ENCODE assay signal across 8 mouse cellular contexts in the genomic region with DNA sequence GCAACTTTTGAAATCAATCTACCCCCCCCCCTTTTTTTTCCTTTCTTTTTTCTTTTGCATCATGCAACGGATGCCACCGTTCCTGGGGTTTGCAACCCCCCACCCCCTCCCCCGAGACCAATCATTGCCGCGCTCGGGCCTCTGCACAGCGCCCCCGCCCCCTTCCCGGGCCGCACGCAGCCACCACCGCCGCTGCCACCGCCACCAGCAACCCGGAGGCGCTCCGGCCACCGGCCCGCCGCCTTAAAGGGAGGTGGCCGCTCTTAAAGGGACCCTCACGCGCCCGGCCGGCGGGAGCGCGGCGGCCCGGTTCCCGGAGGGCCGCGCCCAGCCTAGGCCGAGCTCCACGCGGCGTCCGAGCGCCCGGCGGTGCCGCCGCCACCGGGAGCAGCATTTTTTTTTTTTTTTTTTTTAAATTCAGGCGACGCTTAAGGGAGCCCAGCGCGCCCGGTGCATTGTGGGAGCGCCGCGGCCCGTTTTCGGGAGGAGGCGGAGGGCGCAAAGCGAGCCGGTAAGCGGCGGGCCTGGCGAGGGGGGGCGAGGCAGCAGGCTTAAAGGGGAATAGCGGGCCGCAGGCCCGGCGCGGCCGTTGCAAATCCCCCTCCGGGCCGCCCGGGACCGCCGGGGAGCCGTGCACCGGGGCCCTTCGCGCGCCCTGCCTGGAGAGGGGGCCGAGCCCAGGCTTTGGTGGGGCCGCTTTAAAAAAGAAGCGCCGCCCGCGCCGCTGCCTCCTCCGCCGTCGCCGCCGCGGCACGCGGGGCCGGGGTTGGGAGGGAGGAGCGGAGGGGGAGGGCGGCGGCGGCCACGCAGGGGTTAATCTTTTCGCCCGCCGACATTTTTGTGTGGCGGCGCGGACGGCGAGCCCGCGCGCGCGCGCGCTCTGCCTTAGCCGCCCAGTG. TPM values are rescaled to one million over a fixed set of nuclear protein-coding genes. Genes with fewer than 3 reads are reported as not detected.
DNase-seq lines count a peak whose midpoint lies in the region; ATAC-seq and TF ChIP-seq lines count a peak whose summit lies in the region.

A gene (plus strand): TSS at position 215 of the 899 bp plus-strand sequence.

- no peaks in the 10 kb centered on the region for H3K9me3 ChIP-seq in G1E (replicated peaks)
- no peaks in the 10 kb centered on the region for H3K9me3 ChIP-seq in forebrain, embryonic 16.5 days (ENCODE audit: control insufficient read depth, low read length)
- no peaks in the 10 kb centered on the region for H3K9me3 ChIP-seq in neural tube, embryonic 14.5 days (ENCODE audit: control insufficient read depth, low read length)

- TF ChIP-seq POLR2A in testis, adult 2 months (IDR thresholded peaks at IDR 0.05; ENCODE audit: control insufficient read depth, low read depth, low read length) = no peak

- WGBS in forebrain, embryonic 16.5 days = under 1% methylated on average over 91 of the region's 115 CpGs
- WGBS in neural tube, embryonic 14.5 days = under 1% methylated on average over 76 of the region's 115 CpGs

- H3K27me3 ChIP-seq in G1E (ENCODE audit: insufficient read depth, low read length) = peaks cover 15% of the 10 kb centered on the region
- no peaks in the 10 kb centered on the region for H3K27me3 ChIP-seq in forebrain, embryonic 16.5 days (replicated peaks; ENCODE audit: control insufficient read depth, insufficient read depth, low read length)
- H3K27me3 ChIP-seq in neural tube, embryonic 14.5 days (ENCODE audit: control insufficient read depth, insufficient read depth, low read length) = no peaks in the 10 kb centered on the region
- H3K27me3 ChIP-seq in testis, adult 2 months (ENCODE audit: control insufficient read depth, insufficient read depth, low read length) = no peaks in the 10 kb centered on the region

- H3K4me2 ChIP-seq in forebrain, embryonic 16.5 days (ENCODE audit: low read length) = peak within 1 kb of the TSS; percentile 86
- peak within 1 kb of the TSS; percentile 82 for H3K4me2 ChIP-seq in neural tube, embryonic 14.5 days (ENCODE audit: low read depth, low read length)

- intact Hi-C loops in heart, postnatal 25 days (cut with DNase I) = loop anchor here (5.0 kb wide), 3 partner anchors 36 to 229 kb away; a partner anchor contains a TSS

- H3K9ac ChIP-seq in forebrain, embryonic 16.5 days (replicated peaks; ENCODE audit: low read depth, low read length) = peak within 1 kb of the TSS; percentile 79
- H3K9ac ChIP-seq in neural tube, embryonic 14.5 days (replicated peaks; ENCODE audit: low read depth, low read length) = peak within 1 kb of the TSS; percentile 98

- peak within 1 kb of the TSS; percentile 88 for H3K4me3 ChIP-seq in G1E (ENCODE audit: low read depth, low read length)
- peak within 1 kb of the TSS; percentile 83 for H3K4me3 ChIP-seq in forebrain, embryonic 16.5 days (replicated peaks; ENCODE audit: low read length)
- peak within 1 kb of the TSS; percentile 55 for H3K4me3 ChIP-seq in neural tube, embryonic 14.5 days (ENCODE audit: low read depth, low read length)
- peak within 1 kb of the TSS; percentile 98 for H3K4me3 ChIP-seq in testis, adult 2 months (ENCODE audit: control insufficient read depth, low read depth, low read length)

- peak within 1 kb of the TSS; percentile 96 for H3K27ac ChIP-seq in forebrain, embryonic 16.5 days (ENCODE audit: low read length)
- peak within 1 kb of the TSS; percentile 100 for H3K27ac ChIP-seq in neural tube, embryonic 14.5 days (ENCODE audit: low read depth, low read length)
- peak within 1 kb of the TSS; percentile 93 for H3K27ac ChIP-seq in testis, adult 2 months (ENCODE audit: control insufficient read depth, insufficient read depth, low read depth, low read length)

- peak; percentile 76 for DNase-seq in G1E (ENCODE audit: low spot score)
- peak; percentile 89 for DNase-seq in cerebellum, adult 11-12 months
- DNase-seq in heart, postnatal 25 days (ENCODE audit: low spot score) = peak; percentile 64
- peak; percentile 74 to 87 for DNase-seq in layer of hippocampus, adult 18-20 months (ENCODE audit: low spot score in 2 of 2)
- peak; percentile 82 to 86 for DNase-seq in lung, adult 18-20 months

- H3K4me1 ChIP-seq in G1E (ENCODE audit: insufficient read depth, low read depth, low read length) = peaks cover 28% of the 10 kb centered on the region
- H3K4me1 ChIP-seq in forebrain, embryonic 16.5 days (replicated peaks; ENCODE audit: control insufficient read depth, insufficient read depth, low read length) = peaks cover 20% of the 10 kb centered on the region
- peaks cover 16% of the 10 kb centered on the region for H3K4me1 ChIP-seq in neural tube, embryonic 14.5 days (ENCODE audit: control insufficient read depth, insufficient read depth, low read length)
- H3K4me1 ChIP-seq in testis, adult 2 months (ENCODE audit: control insufficient read depth, insufficient read depth, low read length) = peaks cover 6% of the 10 kb centered on the region; the same call in 1 of the 2 replicates

- no peak for TF ChIP-seq CTCF in G1E (IDR thresholded peaks at IDR 0.05; ENCODE audit: low read depth, low read length)
- no peak for TF ChIP-seq CTCF in testis, adult 2 months (IDR thresholded peaks at IDR 0.05; ENCODE audit: control insufficient read depth, insufficient read depth, insufficient replicate concordance, low read depth, low read length)

- peaks cover 23% of the 10 kb centered on the region for H3K36me3 ChIP-seq in G1E (replicated peaks)
- H3K36me3 ChIP-seq in forebrain, embryonic 16.5 days (ENCODE audit: control insufficient read depth, insufficient read depth) = no peaks in the 10 kb centered on the region
- H3K36me3 ChIP-seq in neural tube, embryonic 14.5 days (ENCODE audit: control insufficient read depth, insufficient read depth, low read length) = no peaks in the 10 kb centered on the region
- H3K36me3 ChIP-seq in testis, adult 2 months (ENCODE audit: control insufficient read depth, insufficient read depth, low read length) = no peaks in the 10 kb centered on the region

- peak; percentile 24; the same call in 1 of the 2 replicates for ATAC-seq in G1E (ENCODE audit: extremely low read depth, insufficient number of reproducible peaks, low FRiP score, poor library complexity, severe bottlenecking)
- ATAC-seq in forebrain, embryonic 16.5 days = peak; percentile 80
- peak; percentile 83 for ATAC-seq in neural tube, embryonic 14.5 days (ENCODE audit: low read depth)

RNA-seq across cellular contexts. Expression of the gene that starts here (rescaled TPM):
- total RNA-seq in G1E (2014; fragmentation: Nextera tagmentation) (38.8 and 42.6 TPM in 2 replicates), G1E (2017) (52.2 and 55.8 TPM in 2 replicates)
- polyA plus RNA-seq in G1E (2012) = 8.4 and 9.0 TPM in 2 replicates
- polyA plus RNA-seq in forebrain, embryonic 16.5 days (2015; fragmentation: Nextera tagmentation; extraction: Ambion mirVana) = 77.4 and 85.6 TPM in 2 replicates
- 10 to 100 TPM; 14.0 to 16.8 TPM for total RNA-seq in heart, postnatal 25 days (2021)
- total RNA-seq in layer of hippocampus, adult 18-20 months (2021) = 10 to 100 TPM; 18.5 to 20.2 TPM
- 55.0 and 66.0 TPM in 2 replicates for polyA plus RNA-seq in neural tube, embryonic 14.5 days (2014; fragmentation: Nextera tagmentation; extraction: Ambion mirVana)
- polyA plus RNA-seq in testis, adult 2 months (2012; rRNA removed) = 5.8 and 6.0 TPM in 2 replicates

Comparison
In these comparisons a context has a peak if more than half of its experiments do, and no peak if none do; other contexts are left out.
1. Peak in every context shown above with its lines: DNase-seq, ATAC-seq, H3K4me3 ChIP-seq and H3K27ac ChIP-seq.
2. ATAC-seq: peak in every context shown above with its lines; median percentile 83 in neural tube, embryonic 14.5 days; 80 in forebrain, embryonic 16.5 days; 24 in G1E.